Mouse (Mus musculus) frontal cortex, adult 2 months (tissue): ENCODE measurements around the gene Fuca1. TPM values are rescaled to one million over a fixed set of nuclear protein-coding genes. Genes with fewer than 3 reads are reported as not detected.
A peak's percentile ranks its signal among the peaks of the same experiment; 100 is the strongest.

Experiments used
- DNase-seq, 2 experiments: peaks; one replicate each; pipeline ENCODE4 v3.0.0; 2022; ENCODE audit warnings: low spot score in 1 of 2; ENCODE audit errors: extremely low spot score in 1 of 2
- polyA plus RNA-seq: library from polyadenylated mRNA; depleted of rRNA; stranded (reverse); fragments of >200 nt; gene quantifications from 2 replicates; pipeline ENCODE4 v1.2.3, GENCODE M21; 2012

The Fuca1 gene
- polyA plus RNA-seq, 1 experiment: 40.4 TPM

DNA sequence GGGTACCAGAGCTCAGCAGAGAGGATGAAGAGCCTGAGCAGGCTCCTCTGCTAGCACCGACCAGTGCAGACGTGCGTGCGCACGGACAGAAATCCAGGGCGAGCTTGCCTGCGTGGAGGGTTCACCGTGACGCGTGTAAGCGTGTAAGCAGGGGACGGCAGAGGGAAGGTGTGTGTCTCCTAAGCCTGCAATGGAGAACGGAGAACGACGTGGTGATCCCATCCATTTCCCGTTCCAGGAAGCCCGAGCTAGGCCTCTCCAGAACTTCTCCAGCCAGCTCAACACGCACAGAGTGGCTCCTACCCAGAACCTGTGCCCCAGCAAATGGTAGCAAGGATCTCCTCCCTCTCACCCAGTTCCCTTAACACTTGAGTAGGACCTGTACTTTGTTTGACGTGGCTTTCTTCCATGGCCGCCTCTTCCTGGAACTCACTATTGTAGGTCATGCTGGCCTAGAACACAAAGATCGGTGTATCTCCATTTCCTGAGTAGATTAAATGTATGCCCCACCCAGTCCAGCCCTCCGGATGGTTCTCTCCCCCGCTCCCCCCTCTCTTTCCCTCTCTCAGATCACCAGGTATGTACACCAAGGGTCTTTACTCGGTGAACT is 32.0 kb upstream of the Fuca1 start:
- no peak for DNase-seq

DNA sequence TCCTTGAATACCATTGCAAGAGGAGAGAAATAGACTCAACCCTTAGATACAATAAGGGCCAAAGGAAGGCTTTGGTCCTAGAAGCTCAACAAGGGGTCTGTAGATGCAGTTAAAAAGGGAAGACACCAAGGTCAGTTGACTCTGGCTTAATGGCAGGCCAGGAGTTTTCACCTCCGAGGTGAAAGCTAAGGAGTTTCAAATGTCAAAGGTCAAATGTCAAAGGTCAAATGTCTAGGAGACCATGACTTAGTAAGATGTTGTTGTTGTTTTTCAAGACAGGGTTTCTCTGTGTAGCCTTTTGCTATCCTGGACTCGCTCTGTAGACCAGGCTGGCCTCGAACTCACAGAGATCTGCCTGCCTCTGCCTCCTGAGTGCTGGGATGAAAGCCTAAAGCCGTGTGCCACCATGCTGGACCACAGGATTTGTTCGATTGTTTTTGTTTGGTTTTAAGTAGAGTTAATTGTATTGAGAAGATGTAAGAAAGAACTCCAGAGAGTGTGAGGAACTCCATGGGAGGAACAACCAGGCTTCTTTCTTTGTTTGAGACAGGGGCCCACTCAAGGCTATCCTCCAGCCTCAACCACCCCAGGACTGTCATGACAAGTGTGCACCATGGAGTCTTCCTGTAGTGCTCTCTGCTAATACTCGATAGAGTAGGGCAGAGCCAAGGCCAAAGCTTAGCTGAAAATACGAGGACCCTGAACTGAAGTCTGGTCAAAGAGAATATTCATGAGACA is 31.2 kb upstream of the Fuca1 start:
- no peak for DNase-seq

DNA sequence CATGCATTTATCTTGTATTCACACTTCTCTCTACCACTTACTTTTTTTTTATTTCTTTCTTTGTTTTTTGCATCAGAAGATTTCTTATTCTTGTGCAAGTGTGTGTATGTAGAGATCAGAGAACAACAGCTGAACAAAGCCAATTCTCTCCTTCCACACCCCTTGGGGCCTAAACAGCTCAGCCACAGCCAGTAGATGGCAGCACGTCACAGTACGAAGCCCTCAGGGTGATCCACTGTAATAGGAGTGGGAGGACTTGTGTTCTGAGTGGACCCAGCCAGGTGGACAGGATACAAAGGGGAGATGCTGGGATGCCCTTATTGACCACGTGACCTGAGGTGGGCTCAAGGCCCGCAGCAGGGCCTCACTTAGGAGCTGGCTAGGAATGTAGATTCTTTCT is 30.7 kb upstream of the Fuca1 start:
- peak in 1 of 2 experiments; percentile 79 for DNase-seq

DNA sequence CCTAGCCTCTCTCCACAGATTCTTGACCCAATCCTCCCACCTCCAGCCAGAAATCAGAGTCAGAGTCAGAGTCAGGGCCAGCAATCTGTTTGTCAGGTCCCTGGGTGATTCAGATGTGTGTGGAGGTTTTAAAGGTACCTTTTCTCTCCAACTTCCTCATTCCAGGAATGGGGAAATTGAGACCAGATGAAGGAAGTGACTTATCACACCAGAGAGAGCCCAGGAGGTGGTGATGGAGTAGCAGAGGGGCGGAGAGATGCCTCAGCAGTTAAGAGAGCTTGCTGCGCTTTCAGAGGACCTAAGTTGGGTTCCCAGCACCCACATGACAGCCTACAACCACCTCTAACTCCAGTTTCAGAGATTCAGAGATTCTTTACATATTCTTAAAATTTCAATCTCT is 29.0 kb upstream of the Fuca1 start:
- no peak for DNase-seq

DNA sequence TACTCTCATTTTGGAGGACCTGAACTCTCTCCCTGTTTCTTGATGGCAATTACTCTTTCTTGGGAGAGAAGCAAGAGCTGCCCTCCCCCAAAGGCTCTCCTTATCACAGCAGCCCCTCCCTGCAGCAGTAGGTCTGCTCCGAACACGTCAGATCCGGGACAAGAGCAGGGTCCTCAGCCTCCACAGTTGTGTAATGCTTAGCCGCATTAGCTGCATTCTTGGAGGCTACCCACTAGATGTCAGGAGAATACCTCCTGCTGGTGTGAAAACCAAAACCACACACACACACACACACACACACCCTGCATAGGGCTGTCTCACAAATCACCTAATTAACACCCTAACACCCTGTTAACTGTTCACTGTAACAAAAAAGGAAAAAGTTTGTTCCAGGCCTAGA is 27.7 kb upstream of the Fuca1 start:
- no peak for DNase-seq

DNA sequence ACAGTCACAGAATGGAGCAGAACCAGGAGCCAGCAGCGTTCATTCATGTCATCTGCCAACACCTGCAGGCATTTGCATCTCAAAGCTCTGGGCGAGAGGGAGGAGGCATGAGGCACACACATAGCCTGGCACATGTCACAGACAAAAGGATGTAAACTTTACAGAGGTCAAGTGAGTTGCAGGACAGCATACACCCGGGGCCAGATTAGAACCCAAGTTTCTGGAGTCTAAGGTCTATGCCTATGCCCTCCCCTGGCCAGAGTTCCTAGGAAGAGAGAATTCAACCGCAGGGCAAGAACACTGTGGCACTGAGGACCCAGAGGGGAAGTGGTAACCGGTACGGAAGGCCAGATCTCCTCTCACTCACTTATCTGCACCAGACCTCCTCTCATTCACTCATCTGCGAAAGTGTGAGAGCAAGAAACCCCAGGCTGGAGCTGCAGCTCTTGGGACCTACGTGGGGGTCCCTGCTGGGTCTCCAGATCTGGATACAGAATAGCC is 25.4 kb upstream of the Fuca1 start, which contains the start of gene Cnr2:
Gene Cnr2, plus strand, starts transcription at position 324 of the 501 bp plus-strand sequence.
- no peak for DNase-seq

DNA sequence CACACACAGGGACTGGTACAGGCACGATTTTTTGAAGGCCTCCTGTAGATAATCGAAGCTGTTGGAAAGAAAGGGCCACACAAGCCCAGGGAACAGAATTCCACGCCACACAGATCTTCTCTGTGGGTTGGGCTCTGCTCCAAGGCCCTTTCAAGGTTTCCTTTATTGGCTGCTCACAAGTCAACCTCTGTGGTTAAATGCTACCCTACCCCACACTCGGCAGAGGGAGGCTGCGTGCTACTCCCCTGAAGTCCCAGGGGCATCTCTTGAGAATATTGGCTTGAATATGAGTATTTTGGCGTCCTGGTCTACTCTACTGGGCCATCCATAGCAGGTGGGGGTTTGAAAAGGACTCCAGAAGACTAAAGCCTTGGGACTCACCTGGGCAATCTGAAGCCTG is 24.4 kb upstream of the Fuca1 start:
- DNase-seq: no peak

DNA sequence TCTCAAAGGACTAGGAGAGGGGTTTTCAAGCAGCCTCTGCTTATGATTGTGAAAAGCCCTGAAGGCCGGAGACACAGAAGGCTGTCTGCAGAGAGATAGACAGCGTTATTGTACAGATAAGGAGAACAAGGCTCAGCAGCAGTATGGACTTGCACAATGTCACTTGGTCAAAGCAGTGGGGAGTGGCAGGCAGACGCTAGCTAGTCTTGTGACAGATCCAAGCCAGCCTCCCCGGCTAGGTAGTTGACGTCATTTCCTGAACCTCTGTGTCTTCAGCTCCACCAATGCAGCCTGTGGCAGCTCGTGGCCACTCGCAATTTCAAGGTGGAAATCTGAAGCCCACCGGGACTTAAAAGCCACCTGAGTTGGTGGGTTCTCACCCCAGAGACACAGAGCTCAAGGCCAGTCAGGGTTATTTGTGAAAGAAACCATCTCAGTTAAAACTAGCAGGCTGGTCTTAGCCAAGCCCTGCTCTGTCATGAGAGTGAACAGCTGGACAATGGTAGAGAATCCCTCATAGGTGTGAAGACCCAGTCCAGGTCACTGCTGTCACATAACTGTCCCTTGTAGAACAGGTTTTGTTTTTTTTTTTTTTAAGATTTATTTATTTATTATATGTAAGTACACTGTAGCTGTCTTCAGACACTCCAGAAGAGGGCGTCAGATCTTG is 22.0 kb upstream of the Fuca1 start:
- DNase-seq: no peak

DNA sequence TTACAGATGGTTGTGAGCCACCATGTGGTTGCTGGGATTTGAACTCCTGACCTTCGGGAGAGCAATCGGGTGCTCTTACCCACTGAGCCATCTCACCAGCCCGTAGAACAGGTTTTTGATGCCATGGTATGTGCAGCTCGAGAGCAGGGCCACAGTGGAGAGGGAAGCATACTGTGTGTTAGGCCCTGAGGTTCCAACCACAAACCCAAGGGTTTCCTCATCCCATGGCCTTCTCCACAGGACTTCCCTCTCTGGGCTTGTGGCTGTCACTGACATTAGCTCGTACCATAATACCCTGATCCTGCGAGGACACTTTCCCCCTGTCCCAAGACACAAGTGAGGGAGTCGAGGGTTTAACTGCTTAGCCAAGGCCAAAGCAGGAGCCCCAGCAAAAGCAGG is 21.5 kb upstream of the Fuca1 start:
- DNase-seq: no peak

DNA sequence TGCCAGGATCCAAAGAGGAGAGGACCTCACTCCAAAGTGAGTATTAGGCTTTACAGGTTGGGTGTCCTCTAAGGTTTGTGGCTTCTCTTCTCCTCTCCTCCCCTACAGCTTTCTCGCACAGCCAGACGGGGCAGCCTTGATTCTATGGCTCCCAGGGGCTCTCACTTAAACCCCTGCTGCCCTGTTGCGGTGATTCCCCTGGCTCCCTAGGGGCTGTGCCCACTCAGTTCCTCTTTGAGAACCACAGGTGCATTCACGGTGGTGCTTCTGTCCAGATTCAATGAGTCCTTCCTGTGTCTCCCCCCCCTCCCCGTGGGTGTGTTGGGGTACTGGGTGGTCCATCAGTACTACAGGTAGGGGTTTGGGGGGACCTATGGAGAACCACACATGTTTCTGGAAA is 20.5 kb upstream of the Fuca1 start:
- DNase-seq: no peak

DNA sequence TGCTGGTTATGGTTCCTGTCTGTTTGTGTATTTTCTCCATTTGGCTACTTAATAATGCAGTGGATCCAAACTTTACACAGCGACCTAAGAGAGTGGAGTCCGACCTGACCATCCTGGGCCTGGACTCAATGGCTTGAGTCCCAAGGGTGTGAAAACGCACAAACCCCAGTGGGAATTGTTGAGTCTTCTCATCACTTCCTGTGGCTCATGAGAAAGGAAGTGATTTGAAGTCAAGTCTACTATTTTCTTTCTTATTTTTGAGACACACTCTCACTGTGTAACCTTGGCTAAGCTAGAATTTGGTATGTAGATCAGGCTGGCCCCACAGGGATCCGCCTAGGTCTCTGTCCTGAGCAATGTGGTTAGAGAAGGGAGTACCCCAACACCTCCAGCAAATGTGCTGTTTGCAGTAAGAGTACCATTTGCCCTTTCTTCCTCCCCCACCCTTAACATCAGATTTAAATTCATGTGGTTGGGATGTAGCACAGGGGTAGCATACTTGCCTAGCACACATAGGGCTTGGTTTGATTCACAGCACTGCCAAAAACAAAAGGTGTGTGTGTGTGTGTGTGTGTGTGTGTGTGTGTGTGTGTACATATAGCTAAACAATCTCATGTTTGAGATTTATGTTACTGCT is 17.8 kb upstream of the Fuca1 start:
- DNase-seq: no peak

DNA sequence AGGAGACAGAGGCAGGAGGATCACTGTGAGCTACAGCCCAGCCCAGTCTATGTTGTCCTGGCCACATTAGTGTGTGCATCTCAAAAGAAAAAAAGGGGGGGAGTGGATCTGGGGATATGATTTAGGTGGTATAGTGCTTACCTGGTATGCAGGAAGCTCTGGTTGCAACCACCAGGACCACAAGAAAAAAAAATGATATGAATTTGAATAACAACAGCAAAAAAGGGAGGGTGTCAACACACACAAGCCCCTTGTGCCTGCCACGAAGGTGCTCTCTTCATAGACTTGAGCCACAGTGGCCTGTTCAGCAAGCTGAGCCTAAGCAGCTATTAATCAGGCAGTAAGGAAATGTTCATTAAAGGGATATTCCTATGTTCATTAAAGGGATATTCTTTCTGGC is 15.7 kb upstream of the Fuca1 start:
- DNase-seq: no peak

DNA sequence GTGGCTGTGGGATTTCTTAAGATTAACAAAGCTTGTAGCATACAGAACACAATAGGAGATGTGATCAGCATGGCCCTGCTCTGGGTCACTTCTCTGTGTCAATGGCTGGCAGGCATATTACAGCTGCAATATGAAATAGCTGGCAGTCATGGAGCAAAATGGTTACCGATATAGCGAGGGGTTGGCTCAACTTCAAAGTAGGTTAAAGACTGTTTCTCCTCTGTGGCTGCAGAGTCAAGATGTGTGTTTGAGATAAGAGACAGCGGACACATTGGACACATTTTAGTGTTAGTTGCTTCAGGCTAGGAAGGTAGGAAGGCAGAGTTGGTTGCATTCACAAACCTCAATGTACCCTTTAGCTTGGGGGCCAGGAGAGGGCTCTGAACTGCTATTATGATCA is 13.9 kb upstream of the Fuca1 start:
- DNase-seq: no peak

DNA sequence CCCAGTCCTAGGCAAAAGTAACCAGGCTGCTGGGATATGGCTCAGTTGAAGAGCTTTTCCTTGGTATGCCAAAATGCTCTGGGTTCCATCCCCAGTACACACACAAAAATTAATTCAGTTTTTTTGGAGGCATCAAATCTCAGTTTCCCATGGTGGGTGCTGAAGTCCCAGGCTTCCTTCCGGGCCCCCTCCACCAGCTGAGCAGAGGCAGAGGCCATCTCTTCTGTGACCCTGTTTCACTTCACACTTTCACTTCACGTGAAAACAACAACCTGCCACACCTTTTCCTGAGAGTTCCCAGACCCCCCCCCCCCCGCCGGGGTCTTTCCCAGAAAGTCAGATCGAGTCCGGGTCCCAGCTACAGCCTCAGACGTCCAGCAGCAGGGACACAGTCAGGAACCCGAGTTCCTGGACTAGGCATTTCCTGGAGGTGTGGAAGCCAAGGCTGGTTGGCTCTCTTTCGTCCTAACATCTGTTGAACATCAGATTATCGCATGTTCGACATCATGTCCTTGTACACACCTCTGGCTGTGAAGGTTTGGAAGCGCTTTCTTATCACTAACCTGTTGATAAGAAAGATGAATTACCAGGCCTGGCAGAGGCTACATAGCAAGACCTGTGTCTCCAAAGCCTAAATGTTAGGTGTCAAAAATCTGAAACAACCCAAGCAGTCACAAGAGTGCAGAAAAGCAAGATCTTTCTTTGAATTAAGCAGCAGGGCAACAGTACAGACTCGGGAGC is 11.0 kb upstream of the Fuca1 start:
- no peak for DNase-seq

DNA sequence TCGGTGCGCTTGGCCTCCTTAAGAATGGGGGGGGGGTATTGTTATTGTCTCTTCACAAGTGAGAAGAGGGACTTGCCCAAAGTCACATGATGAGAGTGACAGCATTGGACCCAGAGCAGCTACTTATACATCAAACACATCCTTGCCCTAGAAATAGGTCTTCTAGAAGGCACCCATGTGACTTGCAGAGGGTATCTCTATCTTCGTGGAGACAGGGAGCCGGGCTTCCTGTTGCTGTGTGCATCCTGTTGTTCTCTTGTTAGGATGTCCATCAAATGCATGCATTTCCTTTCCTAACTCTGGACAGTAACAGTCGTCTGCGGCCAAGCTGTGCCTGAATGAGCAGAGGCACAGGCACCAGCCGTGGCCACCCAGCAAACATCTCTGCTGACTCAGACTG is 9.0 kb upstream of the Fuca1 start:
- DNase-seq: no peak

DNA sequence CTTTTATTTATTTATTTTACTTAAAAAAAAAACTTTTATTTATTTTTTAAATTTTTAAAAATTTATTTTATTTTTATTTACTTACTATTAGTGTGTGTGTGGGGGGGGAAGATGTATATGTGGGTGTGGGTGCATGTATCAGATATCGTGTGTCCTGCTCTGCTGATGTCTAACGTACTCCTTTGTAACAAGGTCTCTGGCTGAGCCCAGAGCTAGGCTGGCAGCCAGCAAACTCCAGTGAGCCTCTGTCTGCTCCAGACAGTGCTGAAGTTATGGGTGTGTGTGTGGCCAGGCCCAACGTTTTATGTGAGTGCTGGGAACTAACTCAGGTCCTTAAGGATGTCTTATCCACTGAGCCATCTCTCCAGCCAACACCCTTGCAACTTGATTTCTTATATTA is 8.4 kb upstream of the Fuca1 start:
- DNase-seq: no peak

DNA sequence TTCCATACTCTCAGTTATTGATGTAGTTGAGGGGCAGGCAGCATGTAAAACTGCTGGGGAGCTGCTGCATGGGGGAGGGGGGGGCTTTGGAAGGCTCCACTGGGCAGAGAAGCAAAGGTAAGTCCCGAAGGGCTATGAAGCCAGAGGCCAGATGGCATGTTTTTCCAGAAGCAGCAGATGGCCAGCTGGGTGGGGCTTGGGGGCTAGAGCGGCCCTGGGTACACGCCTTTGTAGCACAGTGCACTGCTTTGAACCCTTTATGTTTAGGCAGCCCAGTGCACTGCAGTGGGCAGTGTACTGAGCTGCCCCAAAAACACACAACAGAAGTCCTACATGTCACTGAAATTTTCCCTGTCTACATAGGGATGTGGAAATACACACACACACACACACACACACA is 7.7 kb upstream of the Fuca1 start:
- no peak for DNase-seq

DNA sequence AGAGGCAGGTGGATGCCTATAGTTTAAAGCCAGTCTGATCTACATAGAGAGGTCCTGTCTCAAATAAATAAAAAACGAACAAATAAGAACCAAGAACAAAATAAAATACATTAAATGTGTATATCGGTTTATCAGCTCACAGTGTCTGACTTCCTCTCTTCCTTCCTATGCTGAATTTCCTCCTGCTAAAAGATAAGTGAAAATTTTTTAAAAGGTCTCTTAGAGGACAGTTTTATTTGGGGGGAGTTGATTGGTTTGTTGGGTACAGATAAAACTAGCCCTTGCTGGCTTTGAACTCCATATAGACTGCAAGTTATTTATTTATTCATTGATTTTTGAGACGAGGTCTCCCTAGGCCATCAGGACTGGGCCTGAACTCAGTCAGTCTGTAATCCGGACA is 7.1 kb upstream of the Fuca1 start:
- DNase-seq: no peak

DNA sequence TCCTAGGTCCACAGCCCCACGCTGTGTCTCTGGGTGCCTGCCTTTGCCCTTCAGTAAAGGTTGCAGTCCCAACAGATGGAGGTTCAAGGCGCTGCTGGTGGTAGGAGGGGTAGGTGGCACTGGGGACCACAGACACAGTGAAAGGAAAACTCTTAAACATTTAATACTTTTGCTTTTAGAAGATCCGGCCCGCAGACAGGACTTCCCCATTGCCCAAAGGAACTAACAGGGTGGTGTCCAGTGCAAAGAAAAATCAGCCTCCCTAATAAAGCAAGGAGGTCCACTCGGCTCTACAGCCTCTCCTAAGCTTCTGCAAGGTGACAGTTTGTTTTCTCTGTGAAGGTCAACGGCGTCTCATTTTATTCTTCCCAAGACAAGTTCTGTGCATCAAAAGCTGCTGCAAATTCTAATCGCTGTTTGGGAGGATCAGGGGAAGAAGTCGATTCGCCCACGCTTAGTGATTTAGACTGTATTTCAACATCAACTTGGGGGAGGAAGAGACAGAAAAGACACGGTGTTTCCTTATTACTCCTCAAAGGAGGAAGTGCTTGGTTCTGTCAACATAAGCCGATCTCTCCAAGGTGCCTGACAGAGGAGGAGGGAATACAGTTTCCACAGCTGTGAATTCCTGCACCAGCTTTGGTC is 1.8 kb upstream of the Fuca1 start:
- DNase-seq: no peak

DNA sequence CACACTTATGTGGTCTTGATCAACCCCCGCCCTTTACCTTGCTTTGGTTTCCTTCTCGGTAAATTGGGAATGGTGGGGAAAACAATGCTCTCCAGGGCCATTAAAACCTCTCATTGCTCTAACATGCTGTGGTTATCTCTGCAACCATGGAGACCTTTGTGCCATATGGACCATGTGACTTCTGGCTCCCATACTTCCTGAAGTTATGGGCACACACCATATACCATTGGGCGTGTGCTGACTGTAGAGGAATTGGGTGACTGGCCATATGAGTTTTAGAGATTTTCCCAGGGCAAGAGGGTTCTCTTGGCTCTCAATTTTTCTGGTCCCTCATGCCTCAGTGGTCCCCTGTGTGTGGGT is 1.3 kb upstream of the Fuca1 start:
- DNase-seq: no peak
